Mouse (Mus musculus) neural tube, embryonic 14.5 days (tissue): ENCODE results near the gene Hoxd8. TPM values are rescaled to one million over a fixed set of nuclear protein-coding genes. Genes with fewer than 3 reads are reported as not detected.
A peak's percentile ranks its signal among the peaks of the same experiment; 100 is the strongest.

Experiments used
- ATAC-seq: fragments of 200-750 bp; cut with Nextera tagmentation; 2 replicates; pipeline ENCODE4 v1.8.0; 2017; ENCODE audit warnings: low read depth, mild to moderate bottlenecking, moderate TSS enrichment, moderate library complexity
- H3K27ac ChIP-seq: fragments of 300-500 bp; sonication (generic); 2 replicates; pipeline ENCODE4 v1.5.1; 2014; ENCODE audit warnings: low read depth, mild to moderate bottlenecking, control low read depth, low read length, moderate library complexity, mixed read lengths
- H3K27me3 ChIP-seq: fragments of 300-500 bp; sonication (generic); 2 replicates; pipeline ENCODE4 v1.6.1; 2014; ENCODE audit warnings: low read length; ENCODE audit not compliant: control insufficient read depth, insufficient read depth
- H3K36me3 ChIP-seq: fragments of 300-500 bp; sonication (generic); 2 replicates; pipeline ENCODE4 v1.6.1; 2014; ENCODE audit warnings: low read length, mixed read lengths; ENCODE audit not compliant: control insufficient read depth, insufficient read depth
- H3K4me1 ChIP-seq: fragments of 300-500 bp; sonication (generic); 2 replicates; pipeline ENCODE4 v1.6.1; 2014; ENCODE audit warnings: low read length; ENCODE audit not compliant: control insufficient read depth, insufficient read depth
- H3K4me2 ChIP-seq: fragments of 300-500 bp; sonication (generic); 2 replicates; pipeline ENCODE4 v1.6.1; 2014; ENCODE audit warnings: mild to moderate bottlenecking, low read depth, low read length, control low read depth
- H3K4me3 ChIP-seq: fragments of 300-500 bp; sonication (generic); 2 replicates; pipeline ENCODE4 v1.5.1; 2014; ENCODE audit warnings: low read depth, low read length, control low read depth, mixed read lengths
- H3K9ac ChIP-seq: fragments of 300-500 bp; sonication (generic); replicated peaks from 2 replicates; pipeline ENCODE4 v1.6.1; 2014; ENCODE audit warnings: low read depth, mild to moderate bottlenecking, control low read depth, low read length, mixed read lengths
- H3K9me3 ChIP-seq: fragments of 300-500 bp; sonication (generic); 2 replicates; pipeline ENCODE4 v1.6.1; 2016; ENCODE audit warnings: low read length; ENCODE audit not compliant: control insufficient read depth
- WGBS: fragments of 180-500 bp; shearing (Covaris S2); extraction: QIAGEN DNeasy Blood & Tissue Kit; methylation state at CpG from one replicate; pipeline ENCODE4 v1.1.7; 2014; 5-methylcytosine and 5-hydroxymethylcytosine counted together
- polyA plus RNA-seq: library from polyadenylated mRNA; unstranded; fragments of >200 nt; fragmentation: Nextera tagmentation; extraction: Ambion mirVana; gene quantifications from 2 replicates; pipeline ENCODE4 v1.2.1, GENCODE M21; 2014

The Hoxd8 gene
- 19.9 and 23.6 TPM in 2 replicates for polyA plus RNA-seq

GRCm38 (mm10) chr2:74704393-74704998 lies at the start of gene Hoxd8:
Gene Hoxd8, plus strand, starts transcription at chr2:74704615.
- peaks cover 24% of the 10 kb centered on the region; the same call in 1 of the 2 replicates for H3K4me1 ChIP-seq
- H3K36me3 ChIP-seq: no peaks in the 10 kb centered on the region
- H3K4me3 ChIP-seq: peak within 1 kb of the TSS; percentile 77
- H3K27ac ChIP-seq: peak within 1 kb of the TSS; percentile 100
- no peaks in the 10 kb centered on the region for H3K27me3 ChIP-seq
- peak within 1 kb of the TSS; percentile 99 for H3K9ac ChIP-seq
- under 1% methylated on average over 43 of the region's 52 CpGs for WGBS
- ATAC-seq: peak; percentile 52
- H3K9me3 ChIP-seq: no peaks in the 10 kb centered on the region
- peak within 1 kb of the TSS; percentile 75 for H3K4me2 ChIP-seq

- Histone ChIP-seq H3K27ac (no peak overlapping the region), H3K9me3 (no peaks in the 10 kb centered on the region), H3K4me1 (peaks cover 5% of the 10 kb centered on the region), H3K27me3 (peaks cover 33% of the 10 kb centered on the region), H3K9ac (no peak overlapping the region), H3K4me2 (no peak overlapping the region), H3K36me3 (no peaks in the 10 kb centered on the region), H3K4me3 (peak overlapping the region; percentile 29; the same call in 1 of the 2 replicates)
- no peak for ATAC-seq
- WGBS: 3% methylated on average over 18 of the region's 20 CpGs
Measured at GRCm38 (mm10) chr2:74654743-74655419, 49.5 kb upstream of the Hoxd8 start.

GRCm38 (mm10) chr2:74655420-74655781 lies 49.0 kb upstream of the Hoxd8 start:
- Histone ChIP-seq H3K4me1 (peaks cover 5% of the 10 kb centered on the region), H3K27ac (no peak overlapping the region), H3K36me3 (no peaks in the 10 kb centered on the region), H3K27me3 (peaks cover 32% of the 10 kb centered on the region), H3K9me3 (no peaks in the 10 kb centered on the region), H3K4me2 (peak overlapping the region; percentile 47), H3K9ac (0 out of 2 replicates have a peak overlapping the region, but pooled peaks have one; percentile 11), H3K4me3 (peak overlapping the region; percentile 29)
- 0% methylated on average over 21 of the region's 47 CpGs for WGBS
- ATAC-seq: no peak

- peak; percentile 46; the same call in 1 of the 2 replicates for ATAC-seq
- H3K4me1 ChIP-seq: peaks cover 5% of the 10 kb centered on the region
- no peaks in the 10 kb centered on the region for H3K9me3 ChIP-seq
- H3K9ac ChIP-seq: 0 out of 2 replicates have a peak overlapping the region, but pooled peaks have one; percentile 11
- H3K36me3 ChIP-seq: no peaks in the 10 kb centered on the region
- H3K4me2 ChIP-seq: peak overlapping the region; percentile 47
- peaks cover 32% of the 10 kb centered on the region for H3K27me3 ChIP-seq
- WGBS: under 1% methylated on average over 69 of the region's 69 CpGs
- H3K27ac ChIP-seq: no peak overlapping the region
- peak overlapping the region; percentile 29 for H3K4me3 ChIP-seq
Measured at GRCm38 (mm10) chr2:74655821-74656631, 48.4 kb upstream of the Hoxd8 start.

DNA sequence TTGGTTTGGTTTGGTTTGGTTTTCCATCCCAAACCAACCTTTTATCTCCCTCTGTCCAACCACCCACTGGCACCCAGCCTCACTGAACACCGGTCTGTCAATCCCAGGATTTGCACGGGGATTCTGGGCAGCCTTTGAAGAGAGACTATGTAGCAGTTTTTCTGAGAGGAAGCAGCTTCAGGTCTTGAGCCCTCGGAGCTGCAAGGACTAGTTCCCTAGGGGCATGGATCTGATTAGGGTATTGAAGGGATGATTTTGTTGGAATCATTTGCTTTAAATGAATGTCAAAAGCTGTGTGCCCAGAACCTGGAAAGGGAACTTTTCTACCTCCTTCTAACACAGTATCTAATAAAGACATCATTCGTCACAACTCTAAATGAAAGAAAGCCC lies 47.8 kb upstream of the Hoxd8 start:
- Histone ChIP-seq H3K27me3 (peaks cover 33% of the 10 kb centered on the region), H3K9me3 (no peaks in the 10 kb centered on the region), H3K9ac (no peak overlapping the region), H3K4me2 (no peak overlapping the region), H3K36me3 (no peaks in the 10 kb centered on the region), H3K4me3 (no peak overlapping the region), H3K4me1 (peaks cover 5% of the 10 kb centered on the region), H3K27ac (no peak overlapping the region)
- WGBS: 3% methylated on average over 4 of the region's 4 CpGs
- ATAC-seq: no peak

GRCm38 (mm10) chr2:74657251-74658023 lies 47.0 kb upstream of the Hoxd8 start:
- H3K9me3 ChIP-seq: no peaks in the 10 kb centered on the region
- 2% methylated on average over 62 of the region's 62 CpGs for WGBS
- H3K27ac ChIP-seq: 0 out of 2 replicates have a peak overlapping the region, but pooled peaks have one; percentile 22
- ATAC-seq: no peak
- no peaks in the 10 kb centered on the region for H3K36me3 ChIP-seq
- peaks cover 5% of the 10 kb centered on the region for H3K4me1 ChIP-seq
- H3K4me3 ChIP-seq: no peak overlapping the region
- H3K9ac ChIP-seq: no peak overlapping the region
- H3K27me3 ChIP-seq: peaks cover 37% of the 10 kb centered on the region
- H3K4me2 ChIP-seq: no peak overlapping the region

- H3K9ac ChIP-seq: no peak overlapping the region; the same call in 1 of the 2 replicates
- H3K4me3 ChIP-seq: peak overlapping the region; percentile 2; the same call in 1 of the 2 replicates
- H3K4me2 ChIP-seq: no peak overlapping the region
- no peaks in the 10 kb centered on the region for H3K36me3 ChIP-seq
- WGBS: under 1% methylated on average over 15 of the region's 15 CpGs
- ATAC-seq: no peak
- H3K9me3 ChIP-seq: no peaks in the 10 kb centered on the region
- peaks cover 42% of the 10 kb centered on the region for H3K27me3 ChIP-seq
- H3K27ac ChIP-seq: peak overlapping the region; percentile 29; the same call in 1 of the 2 replicates
- H3K4me1 ChIP-seq: peaks cover 5% of the 10 kb centered on the region
Measured at GRCm38 (mm10) chr2:74658024-74658666, 46.3 kb upstream of the Hoxd8 start.
